Mouse (Mus musculus): ENCODE data around the gene Nedd4. TPM values are rescaled to one million over a fixed set of nuclear protein-coding genes. Genes with fewer than 3 reads are reported as not detected.
A peak's percentile ranks its signal among the peaks of the same experiment; 100 is the strongest.
"Not testable (repeated sequence)": the region's sequence is repeated elsewhere in the genome, so short reads cannot be mapped to it uniquely, and the experiment has no call there.

Nedd4 gene
- polyA plus RNA-seq, 1 experiment from 2014 or later: 447 TPM

DNA sequence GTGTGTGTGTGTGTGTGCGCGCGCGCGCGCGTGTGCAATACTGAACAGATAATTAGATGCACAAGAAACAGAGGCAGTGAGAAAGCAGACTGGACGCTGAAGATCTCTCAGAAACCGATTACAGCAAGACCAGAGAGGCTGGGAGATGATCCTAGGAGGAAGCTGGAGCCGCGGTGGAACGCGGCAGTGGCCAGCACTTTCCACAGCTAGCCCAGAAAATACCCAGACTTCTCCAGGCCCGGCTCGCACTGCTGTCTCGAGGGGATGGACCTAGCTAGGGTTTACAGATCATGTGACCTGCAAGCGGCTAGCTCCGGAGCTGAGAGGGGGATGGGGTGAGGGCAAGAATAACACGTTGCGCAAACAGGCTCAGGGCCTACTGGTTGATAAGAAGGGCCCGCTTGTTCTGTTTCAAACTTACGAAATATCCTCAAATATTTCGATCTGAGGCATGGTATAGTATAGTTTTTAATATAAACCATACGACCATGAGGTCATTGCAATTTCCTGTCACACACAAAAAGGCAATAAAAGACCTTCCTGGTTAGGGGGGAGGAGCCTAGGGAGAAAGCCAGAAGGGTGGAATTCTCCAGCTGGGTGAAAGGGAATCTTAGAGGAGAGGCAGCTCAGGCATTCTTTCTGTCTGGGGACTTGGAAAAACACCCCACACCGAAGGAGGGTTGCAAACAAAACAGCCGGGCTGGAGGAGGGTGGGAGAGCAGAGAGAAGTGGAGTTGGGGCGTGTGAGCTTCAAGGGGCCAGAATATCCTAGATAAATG, 22.1 kb upstream of the Nedd4 start:
- H3K9ac ChIP-seq (replicated peaks): peak overlapping the region; percentile 44
- no peaks in the 10 kb centered on the region for H3K9me3 ChIP-seq
- H3K4me1 ChIP-seq: peaks cover 36% of the 10 kb centered on the region
- peak; percentile 92 for ATAC-seq (replicated peaks)
- peak overlapping the region; percentile 29 for H3K4me3 ChIP-seq
- no peaks in the 10 kb centered on the region for H3K36me3 ChIP-seq
- peak overlapping the region; percentile 47 for H3K4me2 ChIP-seq (replicated peaks)
- no peaks in the 10 kb centered on the region for H3K27me3 ChIP-seq
- peak overlapping the region; percentile 93 for H3K27ac ChIP-seq (replicated peaks)
- under 1% methylated on average over 27 of the region's 27 CpGs for WGBS

DNA sequence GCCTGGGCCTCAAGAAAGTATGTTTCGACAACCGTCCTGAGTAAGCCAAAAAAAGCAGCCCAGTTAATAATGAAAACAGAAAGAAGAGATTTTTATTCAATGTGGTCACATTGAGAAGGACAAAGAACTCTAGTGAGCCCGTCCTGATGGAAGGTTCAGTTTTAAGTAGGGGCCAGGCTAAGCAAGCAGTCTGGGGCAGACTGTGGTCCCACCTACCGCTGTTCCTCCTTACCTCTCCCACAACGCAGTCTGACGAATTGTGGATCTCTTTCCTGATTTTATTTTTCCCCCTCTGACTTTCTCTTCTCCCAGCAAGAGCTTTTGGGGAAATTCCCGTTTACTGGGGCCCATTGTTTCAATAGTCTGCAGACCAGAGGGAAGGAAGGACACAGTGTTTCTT, 21.5 kb upstream of the Nedd4 start:
- Histone ChIP-seq H3K9me3 (no peaks in the 10 kb centered on the region), H3K4me1 (peaks cover 36% of the 10 kb centered on the region), H3K4me2 (replicated peaks) (peak overlapping the region; percentile 47), H3K4me3 (no peak overlapping the region), H3K27me3 (no peaks in the 10 kb centered on the region), H3K9ac (replicated peaks) (peak overlapping the region; percentile 44), H3K27ac (replicated peaks) (peak overlapping the region; percentile 93), H3K36me3 (no peaks in the 10 kb centered on the region)
- 5% methylated on average over 7 of the region's 7 CpGs for WGBS
- ATAC-seq (replicated peaks): no peak

DNA sequence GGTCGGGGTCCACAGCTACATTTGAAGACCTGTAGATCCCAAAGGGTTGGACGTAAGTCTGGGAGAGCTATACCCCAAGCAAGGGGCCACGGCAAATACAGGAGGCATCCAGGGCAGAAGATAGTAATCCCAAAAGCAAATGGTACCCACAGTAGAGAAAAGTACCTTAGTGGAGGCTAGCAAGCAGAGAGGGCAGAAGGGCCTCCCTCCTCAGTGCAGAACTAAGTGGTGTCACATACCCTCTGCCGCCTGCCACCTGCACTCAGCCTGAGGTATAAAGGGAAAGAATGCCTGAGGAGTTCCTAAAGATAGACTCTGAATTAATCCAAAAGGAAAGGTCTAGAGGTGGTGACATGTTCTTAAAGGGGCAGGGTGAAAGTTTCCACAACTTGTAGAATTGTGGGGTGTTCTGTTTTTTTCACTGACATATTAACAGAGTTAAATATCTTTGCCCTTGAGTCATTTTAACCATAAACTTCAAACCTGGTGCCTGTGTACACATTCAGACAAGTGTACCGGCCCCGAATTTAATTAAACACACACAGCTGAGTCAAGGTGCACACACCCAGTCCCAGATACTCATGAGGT, 21.0 kb upstream of the Nedd4 start:
- Histone ChIP-seq H3K36me3 (no peaks in the 10 kb centered on the region), H3K4me3 (no peak overlapping the region), H3K4me1 (peaks cover 36% of the 10 kb centered on the region), H3K9me3 (no peaks in the 10 kb centered on the region), H3K27me3 (no peaks in the 10 kb centered on the region), H3K9ac (replicated peaks) (peak overlapping the region; percentile 44), H3K4me2 (replicated peaks) (no peak overlapping the region), H3K27ac (replicated peaks) (peak overlapping the region; percentile 93)
- no peak for ATAC-seq (replicated peaks)
- WGBS: 54% methylated on average over 6 of the region's 6 CpGs

DNA sequence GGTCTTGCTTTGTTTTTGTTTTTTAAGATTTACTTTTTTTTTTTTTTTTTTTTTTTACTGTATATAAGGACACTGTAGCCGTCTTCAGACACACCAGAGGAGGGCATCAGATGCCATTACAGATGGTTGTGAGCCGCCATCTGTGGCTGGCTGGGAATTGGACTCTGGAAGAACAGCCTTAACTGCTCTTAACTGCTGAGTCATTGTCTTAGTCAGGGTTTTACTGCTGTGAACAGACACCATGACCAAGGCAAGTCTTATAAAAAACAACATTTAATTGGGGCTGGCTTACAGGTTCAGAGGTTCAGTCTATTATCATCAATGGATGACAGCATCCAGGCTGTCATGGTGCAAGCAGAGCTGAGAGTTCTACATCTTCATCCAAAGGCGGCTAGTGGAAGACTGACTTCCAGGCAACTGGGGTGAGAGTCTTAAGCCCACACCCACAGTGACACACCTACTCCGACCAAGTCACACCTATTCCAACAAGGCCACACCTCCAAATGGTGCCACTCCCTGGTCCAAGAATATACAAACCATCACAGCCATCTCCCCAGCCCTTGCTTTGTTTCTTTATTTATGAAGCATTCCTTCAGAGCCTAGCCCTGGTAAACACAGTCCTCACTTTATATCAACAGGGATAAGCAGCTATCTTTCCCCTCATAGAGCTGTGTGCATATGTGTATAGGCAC, 19.2 kb upstream of the Nedd4 start:
- H3K9ac ChIP-seq (replicated peaks); H3K9me3 ChIP-seq: not testable (repeated sequence)
- WGBS: 94% methylated on average over 4 of the region's 4 CpGs

DNA sequence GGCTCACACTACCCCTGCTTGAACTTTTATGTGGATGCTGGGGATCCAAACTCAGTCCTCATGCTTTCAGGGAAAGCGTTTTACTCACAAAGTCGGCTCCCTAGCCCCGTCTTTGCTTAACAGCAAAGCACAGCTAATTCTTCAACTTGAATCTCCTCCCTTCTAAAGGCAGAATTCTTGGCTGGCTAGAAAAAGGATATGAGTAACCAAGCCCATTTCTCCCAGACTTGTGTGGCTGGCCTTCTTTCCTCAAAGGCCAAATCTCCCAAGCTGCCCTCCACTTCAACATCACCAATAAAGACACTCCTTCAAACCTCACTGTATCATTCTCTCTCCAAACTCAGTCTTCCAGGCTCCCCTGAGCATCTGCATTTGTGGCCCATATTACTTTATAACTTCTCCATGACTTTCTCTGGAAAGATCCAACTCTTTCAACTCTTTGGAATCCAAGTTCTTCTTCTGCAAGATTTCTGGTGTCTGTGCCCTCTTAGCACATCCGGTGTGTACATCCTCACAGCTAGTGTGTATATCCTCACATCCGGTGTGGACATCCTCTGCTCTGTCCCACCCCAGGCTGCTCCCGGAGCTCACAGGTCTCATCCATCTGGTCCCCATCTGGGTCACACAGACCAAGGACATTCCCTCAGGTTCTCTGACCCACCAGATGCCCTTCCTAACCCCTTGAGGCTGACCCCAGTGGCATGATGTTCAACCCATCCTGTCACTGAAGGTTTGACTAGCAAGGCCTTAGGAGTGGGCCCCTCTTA, 18.3 kb upstream of the Nedd4 start:
- H3K36me3 ChIP-seq: no peaks in the 10 kb centered on the region
- H3K27me3 ChIP-seq: no peaks in the 10 kb centered on the region
- WGBS: 90% methylated on average over 6 of the region's 6 CpGs
- H3K9me3 ChIP-seq: no peaks in the 10 kb centered on the region
- H3K4me1 ChIP-seq: peaks cover 36% of the 10 kb centered on the region
- no peak overlapping the region for H3K4me2 ChIP-seq (replicated peaks)
- H3K9ac ChIP-seq (replicated peaks): no peak overlapping the region
- no peak overlapping the region for H3K4me3 ChIP-seq
- peak overlapping the region; percentile 34 for H3K27ac ChIP-seq (replicated peaks)
- no peak for ATAC-seq (replicated peaks)

More for the DNA sequence above, 19.2 kb upstream of the Nedd4 start:
- not testable (repeated sequence) for H3K27me3 ChIP-seq; H3K4me2 ChIP-seq (replicated peaks); H3K27ac ChIP-seq (replicated peaks); ATAC-seq (replicated peaks); H3K36me3 ChIP-seq; H3K4me3 ChIP-seq
- H3K4me1 ChIP-seq: peaks cover 36% of the 10 kb centered on the region

DNA sequence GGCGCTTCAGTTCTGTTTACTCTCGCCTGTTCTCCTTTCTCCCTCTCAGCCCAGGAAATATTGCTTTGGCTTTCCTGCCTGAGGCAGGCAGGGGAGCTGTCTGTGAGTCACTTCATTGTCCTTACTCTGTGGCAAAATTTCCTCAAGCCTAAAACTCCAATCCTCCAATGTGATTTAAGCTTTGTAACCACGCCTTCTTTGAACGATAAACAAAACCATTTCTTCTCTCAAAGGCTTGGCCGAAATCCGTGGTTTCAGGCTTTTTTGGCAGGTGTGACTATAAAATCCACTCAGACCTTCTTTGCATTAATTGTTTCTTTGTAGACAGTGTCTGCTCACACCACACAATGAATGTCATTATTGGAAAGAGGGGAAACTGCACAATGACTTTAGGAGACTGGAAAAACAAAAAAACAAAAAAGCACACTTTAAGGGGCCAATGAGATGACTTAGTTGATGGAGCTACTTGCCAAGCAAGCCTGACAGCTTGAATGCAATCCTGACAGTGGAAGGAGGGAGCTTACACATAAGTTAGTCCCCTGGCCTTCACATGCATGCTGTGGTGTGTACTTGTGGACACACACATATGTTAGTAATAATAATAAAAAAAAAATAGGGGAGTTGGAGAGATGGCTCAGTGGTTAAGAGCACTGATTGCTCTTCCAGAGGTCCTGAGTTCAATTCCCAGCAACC, 17.6 kb upstream of the Nedd4 start:
- no peaks in the 10 kb centered on the region for H3K27me3 ChIP-seq

DNA sequence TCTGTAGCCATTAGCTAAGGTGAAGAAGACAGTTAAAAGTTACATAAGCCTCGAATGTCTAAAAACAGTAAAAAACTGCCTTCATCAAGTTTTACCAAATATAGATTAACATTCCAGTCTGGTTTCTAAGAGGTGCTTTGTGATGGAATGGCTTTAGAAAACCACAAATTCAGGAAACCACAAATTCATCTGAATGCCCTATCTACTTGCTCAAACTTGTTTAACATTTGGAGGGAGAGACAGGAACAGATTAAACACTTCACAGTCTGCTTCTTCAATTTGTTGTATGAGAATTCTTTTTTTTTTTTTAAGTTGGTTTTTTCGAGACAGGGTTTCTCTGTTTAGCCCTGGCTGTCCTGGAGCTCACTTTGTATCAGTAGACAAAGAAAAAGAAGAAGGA, 12.4 kb upstream of the Nedd4 start:
- Histone ChIP-seq H3K27me3 (no peaks in the 10 kb centered on the region), H3K4me3 (no peak overlapping the region), H3K4me1 (peaks cover 8% of the 10 kb centered on the region), H3K9me3 (no peaks in the 10 kb centered on the region), H3K36me3 (no peaks in the 10 kb centered on the region), H3K27ac (replicated peaks) (no peak overlapping the region), H3K9ac (replicated peaks) (no peak overlapping the region), H3K4me2 (replicated peaks) (no peak overlapping the region)
- ATAC-seq (replicated peaks): no peak
- WGBS: 65% methylated on average over 2 of the region's 2 CpGs

More for the DNA sequence above, 17.6 kb upstream of the Nedd4 start:
- WGBS: 18% methylated on average over 6 of the region's 6 CpGs
- H3K4me2 ChIP-seq (replicated peaks): no peak overlapping the region
- H3K36me3 ChIP-seq: no peaks in the 10 kb centered on the region
- H3K9me3 ChIP-seq: no peaks in the 10 kb centered on the region
- ATAC-seq (replicated peaks): no peak
- peak overlapping the region; percentile 34 for H3K27ac ChIP-seq (replicated peaks)
- no peak overlapping the region for H3K4me3 ChIP-seq
- no peak overlapping the region for H3K9ac ChIP-seq (replicated peaks)
- H3K4me1 ChIP-seq: peaks cover 29% of the 10 kb centered on the region

DNA sequence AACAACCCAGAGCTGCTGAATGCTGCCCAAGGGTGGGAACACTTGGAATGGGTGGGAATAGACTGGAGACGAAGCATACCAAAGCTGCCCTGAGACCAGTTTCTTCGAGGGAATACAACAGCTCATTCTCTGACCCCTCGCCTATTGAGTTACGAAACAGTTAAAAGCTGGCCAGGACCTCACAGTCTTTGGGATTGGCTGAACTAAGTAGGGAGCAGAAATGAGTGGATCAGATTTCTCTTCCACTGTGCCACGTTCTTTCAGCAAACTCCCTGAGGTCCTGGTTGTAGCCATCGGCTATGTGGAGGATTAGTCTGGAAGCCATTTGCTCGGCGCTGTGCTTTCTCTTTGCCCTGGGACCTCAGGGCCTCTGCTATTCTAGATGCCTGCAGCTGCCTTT, 9.2 kb upstream of the Nedd4 start:
- H3K27ac ChIP-seq (replicated peaks): peak overlapping the region; percentile 27
- no peak overlapping the region for H3K4me3 ChIP-seq
- no peaks in the 10 kb centered on the region for H3K36me3 ChIP-seq
- no peaks in the 10 kb centered on the region for H3K9me3 ChIP-seq
- WGBS: 9% methylated on average over 8 of the region's 8 CpGs
- H3K4me1 ChIP-seq: 0 out of 2 replicates have a peak, but pooled peaks cover 7% of the 10 kb centered on the region
- no peak for ATAC-seq (replicated peaks)
- no peaks in the 10 kb centered on the region for H3K27me3 ChIP-seq
- H3K9ac ChIP-seq (replicated peaks): no peak overlapping the region
- H3K4me2 ChIP-seq (replicated peaks): no peak overlapping the region

DNA sequence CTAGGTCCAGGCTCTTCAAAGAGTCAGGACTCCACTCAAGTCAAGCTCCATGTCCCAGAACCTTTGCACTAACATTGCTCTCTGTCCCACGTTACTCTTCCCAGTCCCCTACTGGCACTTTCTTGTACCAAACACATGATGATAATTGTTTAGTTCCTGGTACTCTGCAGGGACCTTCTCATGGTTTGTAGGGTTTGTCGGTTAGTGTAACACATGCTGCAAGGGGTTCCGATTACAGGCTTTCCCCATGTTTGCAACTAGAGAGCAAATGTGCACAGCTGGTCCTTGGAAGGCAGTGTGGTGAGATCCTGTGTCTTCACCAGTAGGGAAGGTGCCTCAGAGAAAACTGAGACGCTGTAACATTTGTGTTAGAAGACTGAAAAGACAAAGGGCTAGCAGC, 8.6 kb upstream of the Nedd4 start:
- Histone ChIP-seq H3K9me3 (no peaks in the 10 kb centered on the region), H3K9ac (replicated peaks) (no peak overlapping the region), H3K4me3 (no peak overlapping the region), H3K36me3 (no peaks in the 10 kb centered on the region), H3K4me1 (0 out of 2 replicates have a peak, but pooled peaks cover 7% of the 10 kb centered on the region), H3K4me2 (replicated peaks) (no peak overlapping the region), H3K27ac (replicated peaks) (peak overlapping the region; percentile 27), H3K27me3 (no peaks in the 10 kb centered on the region)
- 34% methylated on average over 4 of the region's 4 CpGs for WGBS
- ATAC-seq (replicated peaks): no peak

DNA sequence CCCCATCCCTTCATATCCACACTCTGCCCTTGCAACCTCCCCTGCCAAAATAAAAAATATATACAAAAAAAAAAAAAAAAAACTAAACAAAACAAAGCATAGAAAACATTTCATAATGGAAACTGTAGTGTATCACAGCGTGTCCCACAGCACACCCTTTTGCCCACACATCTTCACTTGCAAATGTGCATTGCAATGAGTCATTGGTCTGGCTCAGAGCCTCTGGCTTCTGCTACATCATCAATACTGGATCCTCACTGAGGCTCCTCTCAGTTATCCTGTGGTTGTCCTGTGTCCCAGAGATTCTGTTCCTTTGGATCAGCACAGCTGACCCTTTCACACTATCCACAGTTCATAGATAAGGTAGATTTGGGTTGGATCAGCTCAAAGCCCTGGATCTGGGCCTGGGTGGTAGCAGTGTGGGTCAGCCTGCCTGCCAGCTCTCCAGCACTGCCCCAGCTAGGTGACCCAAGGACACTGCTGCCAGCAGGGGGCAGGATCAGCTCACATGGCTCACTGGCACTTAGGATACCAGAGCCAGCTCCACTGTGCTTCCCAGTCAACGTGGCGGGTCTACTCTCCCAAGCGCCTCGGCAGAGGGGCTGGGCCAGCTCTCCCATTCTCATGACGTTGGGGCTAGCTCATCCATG, 7.4 kb upstream of the Nedd4 start:
- H3K27ac ChIP-seq (replicated peaks): no peak overlapping the region
- no peak overlapping the region for H3K4me3 ChIP-seq
- ATAC-seq (replicated peaks): no peak; the same call in 1 of the 2 replicates
- H3K36me3 ChIP-seq: no peaks in the 10 kb centered on the region
- no peaks in the 10 kb centered on the region for H3K9me3 ChIP-seq
- 0 out of 2 replicates have a peak, but pooled peaks cover 7% of the 10 kb centered on the region for H3K4me1 ChIP-seq
- no peak overlapping the region for H3K9ac ChIP-seq (replicated peaks)
- no peaks in the 10 kb centered on the region for H3K27me3 ChIP-seq
- H3K4me2 ChIP-seq (replicated peaks): no peak overlapping the region
- 72% methylated on average over 6 of the region's 6 CpGs for WGBS

DNA sequence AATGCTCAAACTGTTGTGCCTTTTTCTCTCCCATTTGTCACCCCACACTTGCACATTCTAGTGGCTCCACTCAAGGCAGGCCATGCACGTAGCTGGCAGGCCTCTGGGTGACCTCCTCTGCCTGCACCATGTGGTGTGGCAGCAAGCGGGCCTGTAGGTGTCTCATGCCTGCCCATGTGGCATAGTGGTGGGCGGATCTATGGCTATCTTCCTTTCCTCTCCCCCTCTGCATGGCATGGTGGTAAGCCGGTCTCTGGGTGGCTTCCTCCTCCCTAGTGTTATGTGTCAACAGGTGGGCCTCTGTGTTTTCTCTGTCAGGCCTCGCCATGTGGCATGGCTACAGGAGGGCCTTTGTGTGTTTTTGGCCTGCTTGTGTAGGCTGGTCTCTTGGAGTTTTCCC, 6.5 kb upstream of the Nedd4 start:
- H3K9me3 ChIP-seq: no peaks in the 10 kb centered on the region
- 73% methylated on average over 5 of the region's 5 CpGs for WGBS
- ATAC-seq (replicated peaks): no peak
- H3K4me3 ChIP-seq: no peak overlapping the region
- no peak overlapping the region for H3K9ac ChIP-seq (replicated peaks)
- H3K27me3 ChIP-seq: no peaks in the 10 kb centered on the region
- no peak overlapping the region for H3K27ac ChIP-seq (replicated peaks)
- H3K4me2 ChIP-seq (replicated peaks): no peak overlapping the region
- H3K36me3 ChIP-seq: no peaks in the 10 kb centered on the region
- H3K4me1 ChIP-seq: 0 out of 2 replicates have a peak, but pooled peaks cover 7% of the 10 kb centered on the region

Measured in forebrain, embryonic 15.5 days (tissue).